Mouse (Mus musculus) intestine, embryonic 16.5 days (tissue): ENCODE measurements around the gene Skor1. TPM values are rescaled to one million over a fixed set of nuclear protein-coding genes. Genes with fewer than 3 reads are reported as not detected.

ENCODE experiments used
- ATAC-seq: fragments of 200-750 bp; cut with Nextera tagmentation; 2 replicates; pipeline ENCODE4 v1.8.0; 2017; ENCODE audit warnings: moderate TSS enrichment, moderate library complexity
- H3K27ac ChIP-seq: fragments of 300-500 bp; sonication (generic); 2 replicates; pipeline ENCODE4 v1.5.1; 2014; ENCODE audit warnings: mild to moderate bottlenecking, low read length
- H3K27me3 ChIP-seq: fragments of 300-500 bp; sonication (generic); replicated peaks from 2 replicates; pipeline ENCODE4 v1.6.1; 2014; ENCODE audit warnings: low read length, control low read depth, mixed read lengths; ENCODE audit not compliant: control insufficient read depth, insufficient read depth
- H3K36me3 ChIP-seq: fragments of 300-500 bp; sonication (generic); 2 replicates; pipeline ENCODE4 v1.6.1; 2014; ENCODE audit warnings: low read length, control low read depth; ENCODE audit not compliant: control insufficient read depth, insufficient read depth
- H3K4me1 ChIP-seq: fragments of 300-500 bp; sonication (generic); 2 replicates; pipeline ENCODE4 v1.6.1; 2014; ENCODE audit warnings: low read length, control low read depth, mixed read lengths; ENCODE audit not compliant: control insufficient read depth, insufficient read depth
- H3K4me2 ChIP-seq: fragments of 300-500 bp; sonication (generic); 2 replicates; pipeline ENCODE4 v1.6.1; 2014; ENCODE audit warnings: low read depth, low read length, control low read depth
- H3K4me3 ChIP-seq: fragments of 300-500 bp; sonication (generic); 2 replicates; pipeline ENCODE4 v1.5.1; 2014; ENCODE audit warnings: mild to moderate bottlenecking, low read length
- H3K9ac ChIP-seq: fragments of 300-500 bp; sonication (generic); 2 replicates; pipeline ENCODE4 v1.6.1; 2014; ENCODE audit warnings: low read depth, low read length
- H3K9me3 ChIP-seq: fragments of 300-500 bp; sonication (generic); 2 replicates; pipeline ENCODE4 v1.6.1; 2016; ENCODE audit warnings: low read length, control low read depth; ENCODE audit not compliant: control insufficient read depth
- WGBS: fragments of 180-500 bp; shearing (Covaris S2); extraction: QIAGEN DNeasy Blood & Tissue Kit; methylation state at CpG from one replicate; pipeline ENCODE4 v1.1.7; 2014; 5-methylcytosine and 5-hydroxymethylcytosine counted together
- polyA plus RNA-seq: library from polyadenylated mRNA; unstranded; fragments of >200 nt; fragmentation: Nextera tagmentation; extraction: Ambion mirVana; gene quantifications from 2 replicates; pipeline ENCODE4 v1.2.1, GENCODE M21; 2015

Gene Skor1
- polyA plus RNA-seq, 1 experiment from 2014 or later: not detected

DNA sequence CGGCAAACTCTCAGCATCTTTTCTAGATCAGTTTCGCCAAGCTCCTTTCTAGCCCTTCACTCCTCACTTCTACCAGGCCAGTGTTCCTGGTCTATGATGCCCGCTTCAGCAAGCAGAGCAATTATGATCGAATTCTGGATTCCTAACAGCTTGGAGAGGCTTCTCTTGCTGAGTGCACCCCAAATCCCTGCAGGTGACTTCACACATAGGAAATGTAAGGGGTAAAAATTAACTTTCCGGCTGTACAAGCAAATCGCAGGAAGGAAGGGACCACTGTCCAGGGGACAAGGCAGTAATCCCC is 11.2 kb downstream of the Skor1 start:
- Histone ChIP-seq H3K4me3 (no peak overlapping the region), H3K36me3 (no peaks in the 10 kb centered on the region), H3K9ac (no peak overlapping the region), H3K27ac (no peak overlapping the region), H3K4me1 (peaks cover 14% of the 10 kb centered on the region), H3K27me3 (peaks cover 84% of the 10 kb centered on the region), H3K9me3 (no peaks in the 10 kb centered on the region), H3K4me2 (no peak overlapping the region)
- WGBS: 4% methylated on average over 6 of the region's 6 CpGs
- ATAC-seq: no peak

- Histone ChIP-seq H3K27me3 (peaks cover 78% of the 10 kb centered on the region), H3K36me3 (no peaks in the 10 kb centered on the region), H3K4me2 (no peak overlapping the region), H3K4me1 (peaks cover 11% of the 10 kb centered on the region), H3K4me3 (no peak overlapping the region), H3K27ac (no peak overlapping the region), H3K9ac (no peak overlapping the region), H3K9me3 (no peaks in the 10 kb centered on the region)
- WGBS: 7% methylated on average over 19 of the region's 19 CpGs
- ATAC-seq: no peak
Observed at GRCm38 (mm10) chr9:63136756-63137614, 11.8 kb downstream of the Skor1 start.

- peaks cover 70% of the 10 kb centered on the region for H3K27me3 ChIP-seq
- H3K27ac ChIP-seq: no peak overlapping the region
- 5% methylated on average over 8 of the region's 8 CpGs for WGBS
- H3K9ac ChIP-seq: no peak overlapping the region
- no peak overlapping the region for H3K4me3 ChIP-seq
- peaks cover 11% of the 10 kb centered on the region for H3K4me1 ChIP-seq
- H3K9me3 ChIP-seq: no peaks in the 10 kb centered on the region
- ATAC-seq: no peak
- H3K36me3 ChIP-seq: no peaks in the 10 kb centered on the region
- H3K4me2 ChIP-seq: no peak overlapping the region
Observed at GRCm38 (mm10) chr9:63136241-63136640, 12.5 kb downstream of the Skor1 start.

DNA sequence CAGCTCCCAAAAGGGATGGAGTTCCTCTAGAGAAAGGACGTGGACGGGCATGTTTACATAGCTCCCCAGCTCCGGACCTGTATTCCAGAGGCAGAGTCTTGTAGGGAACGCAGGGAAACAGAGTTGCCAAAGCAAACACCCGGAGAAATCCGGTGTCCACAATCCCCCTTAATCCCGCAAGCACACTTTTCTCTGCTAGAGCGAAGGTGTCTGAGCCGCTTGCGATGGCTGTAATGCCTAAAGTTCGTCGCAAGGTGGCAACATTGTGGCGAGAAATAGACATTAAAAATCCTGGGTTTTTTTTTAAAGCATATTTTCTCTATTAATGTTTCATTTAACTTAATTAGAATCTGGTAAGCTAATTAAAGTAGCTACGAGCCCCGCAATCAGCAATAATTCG is 13.0 kb downstream of the Skor1 start:
- H3K9ac ChIP-seq: no peak overlapping the region
- H3K27me3 ChIP-seq: peaks cover 66% of the 10 kb centered on the region
- under 1% methylated on average over 16 of the region's 16 CpGs for WGBS
- no peak for ATAC-seq
- no peaks in the 10 kb centered on the region for H3K36me3 ChIP-seq
- peaks cover 11% of the 10 kb centered on the region for H3K4me1 ChIP-seq
- peak overlapping the region; percentile 35 for H3K4me3 ChIP-seq
- no peak overlapping the region for H3K27ac ChIP-seq
- H3K4me2 ChIP-seq: peak overlapping the region; percentile 51
- H3K9me3 ChIP-seq: no peaks in the 10 kb centered on the region

DNA sequence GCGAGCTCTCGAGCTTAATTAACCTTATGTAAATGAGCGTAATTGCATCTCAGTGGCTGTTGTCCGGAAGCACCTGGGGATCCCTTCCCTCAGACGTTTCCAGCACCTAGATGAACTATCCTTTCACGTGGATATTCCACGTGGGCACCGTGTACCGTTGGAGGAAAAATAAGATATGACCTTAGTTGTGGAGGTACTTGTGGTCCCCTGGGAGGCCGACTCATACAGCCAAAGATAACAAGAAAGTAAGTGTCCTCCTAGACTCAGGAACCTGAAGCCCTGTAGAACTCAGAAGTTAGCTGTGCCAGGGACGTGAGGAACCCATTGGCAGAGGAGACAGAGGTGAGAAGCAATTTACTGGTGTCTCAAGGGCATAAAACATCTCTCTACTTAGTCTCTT is 13.4 kb downstream of the Skor1 start:
- H3K4me1 ChIP-seq: peaks cover 11% of the 10 kb centered on the region
- H3K4me2 ChIP-seq: peak overlapping the region; percentile 51
- 5% methylated on average over 11 of the region's 11 CpGs for WGBS
- H3K9ac ChIP-seq: no peak overlapping the region
- ATAC-seq: no peak
- H3K9me3 ChIP-seq: no peaks in the 10 kb centered on the region
- H3K4me3 ChIP-seq: peak overlapping the region; percentile 35
- no peak overlapping the region for H3K27ac ChIP-seq
- no peaks in the 10 kb centered on the region for H3K36me3 ChIP-seq
- H3K27me3 ChIP-seq: peaks cover 63% of the 10 kb centered on the region

DNA sequence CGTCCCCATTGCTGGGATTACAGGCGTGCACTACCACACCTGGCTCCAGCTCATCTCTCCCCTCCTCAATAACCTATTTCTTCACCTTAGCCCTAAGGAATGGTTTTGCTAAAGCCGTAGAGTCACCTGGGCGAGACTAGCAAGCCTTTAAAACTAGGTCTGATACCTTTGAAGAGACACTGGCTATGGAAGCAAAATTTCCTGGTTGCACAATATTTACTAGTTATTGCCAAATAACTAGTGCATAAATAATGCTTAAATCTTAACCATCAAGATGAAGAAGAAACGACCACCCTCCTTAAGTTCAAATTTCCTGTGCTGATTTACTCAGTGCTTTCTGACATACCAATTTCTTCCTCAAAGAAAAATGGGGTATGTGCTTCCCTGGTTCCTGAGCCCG is 15.1 kb downstream of the Skor1 start:
- Histone ChIP-seq H3K27ac (no peak overlapping the region), H3K4me1 (peaks cover 11% of the 10 kb centered on the region), H3K9ac (peak overlapping the region; percentile 38; the same call in 1 of the 2 replicates), H3K36me3 (no peaks in the 10 kb centered on the region), H3K27me3 (peaks cover 46% of the 10 kb centered on the region), H3K4me3 (peak overlapping the region; percentile 42), H3K4me2 (peak overlapping the region; percentile 73), H3K9me3 (no peaks in the 10 kb centered on the region)
- 13% methylated on average over 6 of the region's 6 CpGs for WGBS
- ATAC-seq: no peak; the same call in 1 of the 2 replicates

GRCm38 (mm10) chr9:63132673-63133601 is 15.8 kb downstream of the Skor1 start:
- peak overlapping the region; percentile 81 for H3K9ac ChIP-seq
- ATAC-seq: peak; percentile 99
- H3K4me2 ChIP-seq: peak overlapping the region; percentile 88
- peak overlapping the region; percentile 72 for H3K4me3 ChIP-seq
- peak overlapping the region; percentile 89 for H3K27ac ChIP-seq
- H3K9me3 ChIP-seq: no peaks in the 10 kb centered on the region
- under 1% methylated on average over 48 of the region's 48 CpGs for WGBS
- H3K4me1 ChIP-seq: peaks cover 11% of the 10 kb centered on the region
- no peaks in the 10 kb centered on the region for H3K36me3 ChIP-seq
- peaks cover 41% of the 10 kb centered on the region for H3K27me3 ChIP-seq

- Histone ChIP-seq H3K27ac (peak overlapping the region; percentile 89), H3K4me2 (peak overlapping the region; percentile 88), H3K4me3 (peak overlapping the region; percentile 72), H3K9ac (peak overlapping the region; percentile 81), H3K36me3 (no peaks in the 10 kb centered on the region), H3K27me3 (peaks cover 32% of the 10 kb centered on the region), H3K4me1 (peaks cover 11% of the 10 kb centered on the region), H3K9me3 (no peaks in the 10 kb centered on the region)
- 5% methylated on average over 28 of the region's 28 CpGs for WGBS
- peak; percentile 58 for ATAC-seq
Observed at GRCm38 (mm10) chr9:63131957-63132602, 16.7 kb downstream of the Skor1 start.

- H3K36me3 ChIP-seq: no peaks in the 10 kb centered on the region
- no peak overlapping the region for H3K4me3 ChIP-seq
- 79% methylated on average over 8 of the region's 8 CpGs for WGBS
- H3K27me3 ChIP-seq: peaks cover 10% of the 10 kb centered on the region
- no peak for ATAC-seq
- peaks cover 6% of the 10 kb centered on the region for H3K4me1 ChIP-seq
- H3K4me2 ChIP-seq: no peak overlapping the region
- H3K9me3 ChIP-seq: no peaks in the 10 kb centered on the region
- H3K27ac ChIP-seq: no peak overlapping the region
- H3K9ac ChIP-seq: no peak overlapping the region
Observed at GRCm38 (mm10) chr9:63129641-63130041, 19.1 kb downstream of the Skor1 start.
